Mouse (Mus musculus) spleen, adult 2 months (tissue): ENCODE results near the gene Kalrn. TPM values are rescaled to one million over a fixed set of nuclear protein-coding genes. Genes with fewer than 3 reads are reported as not detected.

ENCODE experiments used
- DNase-seq, 2 experiments: peaks; one replicate each; pipeline versions ENCODE4 v3.0.0 to v3.0.0-alpha.2; 2012 to 2021; ENCODE audit warnings: low spot score in 2 of 2, low read depth in 1 of 2
- H3K27ac ChIP-seq: fragments of 200-500 bp; 2 replicates; pipeline ENCODE4 v1.5.1; 2012; ENCODE audit warnings: low read length, inconsistent platforms; ENCODE audit not compliant: insufficient read depth
- H3K27me3 ChIP-seq: fragments of 200-500 bp; 2 replicates; pipeline ENCODE4 v1.6.1; 2012; ENCODE audit warnings: mild to moderate bottlenecking, moderate library complexity, low read length, inconsistent platforms; ENCODE audit not compliant: control insufficient read depth, insufficient read depth
- H3K36me3 ChIP-seq: fragments of 200-500 bp; 2 replicates; pipeline ENCODE4 v1.6.1; 2012; ENCODE audit warnings: mild to moderate bottlenecking, low read length, inconsistent platforms; ENCODE audit not compliant: control insufficient read depth, insufficient read depth
- H3K4me1 ChIP-seq: fragments of 200-500 bp; 2 replicates; pipeline ENCODE4 v1.6.1; 2011; ENCODE audit warnings: inconsistent platforms; ENCODE audit not compliant: control insufficient read depth, insufficient read depth, insufficient read length
- H3K4me3 ChIP-seq: fragments of 200-500 bp; 2 replicates; pipeline ENCODE4 v1.5.1; 2011; ENCODE audit warnings: mild to moderate bottlenecking, inconsistent platforms; ENCODE audit not compliant: insufficient read depth, insufficient read length; ENCODE audit errors: extremely low read depth
- CTCF ChIP-seq: fragments of 200-500 bp; IDR thresholded peaks from 2 replicates; pipeline ENCODE4 v1.5.1; 2011; ENCODE audit warnings: mild to moderate bottlenecking, inconsistent platforms; ENCODE audit not compliant: insufficient read depth, insufficient read length, insufficient replicate concordance; ENCODE audit errors: extremely low read depth
- POLR2A ChIP-seq: fragments of 200-500 bp; IDR thresholded peaks from 2 replicates; pipeline ENCODE4 v1.6.1; 2011; ENCODE audit warnings: low read depth, low read length, inconsistent platforms
- WGBS: fragments of 180-500 bp; shearing (Covaris S2); methylation state at CpG from one replicate; pipeline ENCODE4 v1.1.7; 2018; 5-methylcytosine and 5-hydroxymethylcytosine counted together
- polyA plus RNA-seq: library from polyadenylated mRNA; depleted of rRNA; stranded (reverse); fragments of >200 nt; gene quantifications from 2 replicates; pipeline ENCODE4 v1.2.3, GENCODE M21; 2012; rRNA removed

The Kalrn gene
- polyA plus RNA-seq, 1 experiment, result 7.6 TPM

GRCm38 (mm10) chr16:33921514-33921913, 651.8 kb downstream of the Kalrn start:
- no peak for TF ChIP-seq POLR2A
- no peak for TF ChIP-seq CTCF
- DNase-seq, result no peak
- WGBS, result 57% methylated on average over 5 of the region's 5 CpGs
- no peaks in the 10 kb centered on the region for H3K36me3 ChIP-seq
- peaks cover 5% of the 10 kb centered on the region; the same call in 1 of the 2 replicates for H3K4me1 ChIP-seq
- H3K4me3 ChIP-seq, result no peak overlapping the region
- H3K27ac ChIP-seq, result no peak overlapping the region; the same call in 1 of the 2 replicates
- H3K27me3 ChIP-seq, result no peaks in the 10 kb centered on the region

Other genes starting within 250 kb of the Kalrn start
- not detected in 2 replicates for gene Ropn1, start 76.4 kb upstream of the Kalrn start, polyA plus RNA-seq
- gene Ccdc14, start 117.1 kb upstream of the Kalrn start, polyA plus RNA-seq, result 0.85 and 1.1 TPM in 2 replicates
- gene Mylk, start 171.7 kb upstream of the Kalrn start, polyA plus RNA-seq, result 41.9 and 47.5 TPM in 2 replicates